Mouse (Mus musculus) olfactory bulb, adult 2 months (tissue): Measurements from ENCODE around the gene Rhbg.

Experiments used
- CTCF ChIP-seq: fragments of 200-500 bp; IDR thresholded peaks from 2 replicates; pipeline ENCODE4 v1.5.1; 2012; ENCODE audit warnings: low read depth, mild to moderate bottlenecking, low read length, moderate library complexity; ENCODE audit not compliant: insufficient read depth
- POLR2A ChIP-seq: fragments of 200-500 bp; IDR thresholded peaks from 2 replicates; pipeline ENCODE4 v1.6.1; 2012; ENCODE audit warnings: mild to moderate bottlenecking, low read depth, low read length, moderate library complexity; ENCODE audit not compliant: insufficient read depth

- TF ChIP-seq POLR2A (no peak), CTCF (no peak)
Observed at GRCm38 (mm10) chr3:88210121-88210520, 44.4 kb downstream of the Rhbg start.
